Mouse (Mus musculus) CD4-positive, CD25-positive, alpha-beta regulatory T cell, adult 2 months (primary cell): ENCODE results near the gene Cd47.

Experiments
- DNase-seq: peaks from one replicate; pipeline ENCODE4 v3.0.0-alpha.2; 2012; ENCODE audit warnings: low read depth, low spot score

The Cd47 gene

GRCm38 (mm10) chr16:49866617-49867016 is 66.3 kb downstream of the Cd47 start:
- DNase-seq = no peak

- DNase-seq = no peak
These were observed 67.9 kb downstream of the Cd47 start for GRCm38 (mm10) chr16:49868278-49868677.

GRCm38 (mm10) chr16:49873918-49874317 is 73.6 kb downstream of the Cd47 start:
- DNase-seq = no peak

- no peak for DNase-seq
These were observed 74.2 kb downstream of the Cd47 start for GRCm38 (mm10) chr16:49874546-49874945.

- DNase-seq = no peak
These were observed 76.1 kb downstream of the Cd47 start for GRCm38 (mm10) chr16:49876291-49877030.

- DNase-seq = no peak
These were observed 76.9 kb downstream of the Cd47 start for GRCm38 (mm10) chr16:49877243-49877642.

GRCm38 (mm10) chr16:49878051-49878450 is 77.7 kb downstream of the Cd47 start:
- no peak for DNase-seq

- no peak for DNase-seq
These were observed 86.2 kb downstream of the Cd47 start for GRCm38 (mm10) chr16:49886403-49887066.

- DNase-seq = no peak
These were observed 87.0 kb downstream of the Cd47 start for GRCm38 (mm10) chr16:49887290-49887689.

- peak; percentile 57 for DNase-seq
These were observed 87.7 kb downstream of the Cd47 start for GRCm38 (mm10) chr16:49887811-49888564.

GRCm38 (mm10) chr16:49889031-49889655 is 88.8 kb downstream of the Cd47 start:
- DNase-seq = no peak

GRCm38 (mm10) chr16:49892252-49892651 is 91.9 kb downstream of the Cd47 start:
- no peak for DNase-seq

- DNase-seq = peak; percentile 82
These were observed 92.6 kb downstream of the Cd47 start for GRCm38 (mm10) chr16:49892945-49893344.

GRCm38 (mm10) chr16:49894624-49895023 is 94.3 kb downstream of the Cd47 start:
- DNase-seq = no peak

GRCm38 (mm10) chr16:49896132-49896531 is 95.8 kb downstream of the Cd47 start:
- DNase-seq = no peak

- DNase-seq = no peak
These were observed 101.1 kb downstream of the Cd47 start for GRCm38 (mm10) chr16:49901395-49901794.

- no peak for DNase-seq
These were observed 101.8 kb downstream of the Cd47 start for GRCm38 (mm10) chr16:49902083-49902482.

- no peak for DNase-seq
These were observed 104.1 kb downstream of the Cd47 start for GRCm38 (mm10) chr16:49904248-49904930.

GRCm38 (mm10) chr16:49905041-49905440 is 104.7 kb downstream of the Cd47 start:
- DNase-seq = no peak

- no peak for DNase-seq
These were observed 105.3 kb downstream of the Cd47 start for GRCm38 (mm10) chr16:49905601-49906001.

GRCm38 (mm10) chr16:49906066-49906465 is 105.7 kb downstream of the Cd47 start:
- no peak for DNase-seq
